Mouse (Mus musculus) heart, postnatal 0 days (tissue): ENCODE results near the gene Hist2h2aa2.

Experiments used
- CTCF ChIP-seq: IDR thresholded peaks from 2 replicates; pipeline ENCODE4 v1.5.1; 2016; ENCODE audit warnings: antibody characterized with exemption, control low read depth, low read depth
- EP300 ChIP-seq: IDR thresholded peaks from 2 replicates; pipeline ENCODE4 v1.6.1; 2016; ENCODE audit warnings: antibody characterized with exemption, low read depth

DNA sequence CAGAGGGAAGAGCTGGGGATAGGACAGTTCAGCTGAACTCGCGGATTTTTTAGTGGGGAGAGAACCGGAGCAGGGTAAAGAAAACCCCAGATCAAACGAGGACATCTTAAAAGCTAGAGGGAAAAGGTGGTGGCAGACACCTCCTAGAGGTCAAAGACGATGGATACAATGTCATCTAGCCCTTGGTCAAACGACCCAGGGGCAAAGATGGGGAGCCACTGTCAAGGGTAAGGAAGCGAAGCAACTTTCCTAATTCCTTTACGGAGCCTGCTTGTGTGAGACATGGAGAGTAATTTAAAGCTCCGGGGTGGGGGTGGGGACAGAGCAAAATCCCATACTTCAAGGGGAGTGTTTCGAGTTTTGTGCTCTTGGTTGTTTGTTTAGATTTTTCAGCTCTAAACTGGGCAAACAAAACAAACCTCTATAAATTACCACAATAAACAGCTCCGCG is 20.9 kb downstream of the Hist2h2aa2 start:
- TF ChIP-seq EP300 (no peak), CTCF (peak; percentile 30; the same call in 1 of the 2 replicates)
